Mouse (Mus musculus): Measurements from ENCODE around the gene Vamp8.
A peak's percentile ranks its signal among the peaks of the same experiment; 100 is the strongest.

Vamp8 gene

DNA sequence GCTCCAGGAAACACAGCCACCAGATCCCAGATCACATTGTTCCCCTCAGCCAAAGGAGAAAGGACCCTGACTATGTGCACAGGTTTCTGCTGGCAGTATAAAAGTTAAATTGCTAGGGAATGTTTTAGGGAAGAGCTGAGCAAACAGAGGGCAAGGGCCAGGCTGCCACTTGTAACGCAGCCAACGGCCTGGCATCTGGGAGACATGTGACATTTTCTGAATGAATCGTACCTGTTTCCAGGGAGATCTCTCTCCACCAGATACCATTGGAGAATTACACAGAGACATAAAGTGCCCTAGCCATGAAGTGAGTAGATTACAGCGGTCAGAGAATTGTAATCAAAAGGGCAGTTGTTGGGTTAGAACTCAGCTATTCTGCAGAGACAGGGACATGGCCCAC lies 17.3 kb downstream of the Vamp8 start:
- DNase-seq (ENCODE audit: low spot score in 2 of 2), result no peak

DNA sequence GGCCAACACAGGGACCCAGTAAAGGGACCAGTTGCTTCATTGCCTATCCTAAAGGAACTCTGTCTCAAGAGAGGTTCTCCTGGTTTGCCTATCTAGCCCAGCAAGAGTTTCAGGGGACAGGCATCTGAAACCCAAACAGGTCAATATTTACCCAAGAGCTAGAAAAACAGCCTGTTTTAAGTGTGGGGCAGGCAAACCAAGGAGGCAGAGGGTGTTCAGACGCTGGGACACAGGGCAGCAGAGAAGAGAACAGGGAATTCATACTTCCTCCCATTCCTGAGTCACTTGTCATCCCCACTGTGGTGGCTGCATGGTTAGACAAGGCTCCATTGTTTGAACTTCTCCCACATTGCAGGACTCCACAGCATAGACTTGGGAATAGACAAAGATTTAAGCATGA lies 18.9 kb downstream of the Vamp8 start:
- no peak for DNase-seq (ENCODE audit: low spot score in 2 of 2)

DNA sequence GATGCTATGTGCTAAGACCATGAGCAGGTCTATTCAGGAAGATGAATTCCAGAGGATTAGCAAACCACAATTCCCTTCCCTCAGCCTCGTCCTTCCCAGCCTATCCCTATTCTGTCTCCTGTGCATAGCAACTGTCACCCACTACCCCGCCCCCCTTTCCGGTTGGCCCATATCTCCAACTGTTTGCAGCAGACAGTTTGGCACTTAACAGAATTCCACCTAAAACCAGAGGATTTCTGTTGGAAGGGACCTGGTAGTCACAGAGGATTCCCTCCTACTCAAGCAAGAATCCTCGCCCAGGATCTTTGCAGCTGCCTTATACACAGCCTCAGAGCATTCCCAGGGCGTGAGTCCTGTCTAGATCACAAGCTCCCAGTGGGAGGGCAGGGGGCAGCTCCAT lies 19.4 kb downstream of the Vamp8 start:
- DNase-seq (ENCODE audit: low spot score in 2 of 2), result no peak

DNA sequence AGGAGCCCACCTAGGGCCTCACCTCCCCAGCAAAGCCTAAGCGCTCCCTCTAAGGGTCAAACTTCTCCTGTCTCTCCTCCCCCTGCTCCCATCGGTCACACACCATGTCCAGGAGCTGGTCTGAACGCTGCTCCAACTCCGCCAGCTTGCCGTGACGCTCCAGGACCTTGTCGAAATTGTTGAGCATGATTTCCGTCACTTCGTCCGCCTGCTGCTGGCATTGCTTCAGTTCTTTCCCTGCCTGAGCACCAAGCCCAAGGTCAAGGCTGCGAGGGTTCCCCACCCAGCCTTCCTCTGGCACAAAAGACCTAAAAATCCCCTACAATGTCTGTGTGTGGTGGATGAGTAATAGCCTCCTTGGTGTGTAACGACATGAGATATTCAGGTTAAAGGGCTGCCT lies 20.4 kb downstream of the Vamp8 start:
- no peak for DNase-seq (ENCODE audit: low spot score in 2 of 2)

DNA sequence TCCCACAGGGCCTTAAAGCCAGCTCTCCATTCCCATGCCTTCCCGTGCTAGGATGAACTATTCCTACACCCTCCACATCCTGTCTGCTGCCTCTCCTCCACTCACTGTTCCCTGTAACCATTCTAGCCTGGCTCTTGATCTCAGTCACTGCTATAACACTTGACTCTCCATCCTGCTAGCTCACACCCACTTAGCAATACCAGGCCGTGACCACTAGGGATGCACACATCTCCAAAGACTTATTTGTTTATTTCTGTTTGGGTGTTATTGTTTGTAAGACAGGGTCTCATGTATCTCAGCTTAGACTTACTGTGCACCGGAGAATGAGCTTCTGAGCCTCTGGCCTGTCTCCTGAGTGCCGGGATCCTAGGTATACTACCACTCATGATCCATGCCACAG lies 20.9 kb downstream of the Vamp8 start:
- no peak for DNase-seq (ENCODE audit: low spot score in 2 of 2)

DNA sequence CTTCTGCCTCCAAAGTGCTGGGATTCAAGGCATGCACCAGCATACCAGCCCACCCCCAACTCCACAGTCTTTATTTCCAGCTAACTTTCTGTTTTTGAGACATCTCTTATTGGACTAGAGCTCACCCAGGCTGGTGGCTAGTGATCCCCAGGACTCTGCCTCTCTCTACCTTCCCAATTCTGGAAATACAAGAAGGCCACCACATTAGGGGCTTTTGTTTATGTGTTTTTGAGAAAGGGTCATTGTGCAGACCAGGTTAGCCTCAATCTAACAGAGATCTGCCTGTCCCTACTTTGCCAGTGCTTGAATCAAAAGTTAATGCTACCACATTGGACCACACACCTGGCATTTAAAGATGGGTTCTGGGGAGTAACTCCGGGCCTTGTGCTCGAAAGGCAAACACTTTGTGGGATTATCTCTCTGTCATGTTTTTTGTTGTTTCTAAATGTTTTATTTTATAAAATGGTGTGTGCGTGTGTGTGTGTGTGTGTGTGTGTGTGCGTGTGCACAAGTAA lies 23.0 kb downstream of the Vamp8 start:
- no peak for DNase-seq (ENCODE audit: low spot score in 2 of 2)

DNA sequence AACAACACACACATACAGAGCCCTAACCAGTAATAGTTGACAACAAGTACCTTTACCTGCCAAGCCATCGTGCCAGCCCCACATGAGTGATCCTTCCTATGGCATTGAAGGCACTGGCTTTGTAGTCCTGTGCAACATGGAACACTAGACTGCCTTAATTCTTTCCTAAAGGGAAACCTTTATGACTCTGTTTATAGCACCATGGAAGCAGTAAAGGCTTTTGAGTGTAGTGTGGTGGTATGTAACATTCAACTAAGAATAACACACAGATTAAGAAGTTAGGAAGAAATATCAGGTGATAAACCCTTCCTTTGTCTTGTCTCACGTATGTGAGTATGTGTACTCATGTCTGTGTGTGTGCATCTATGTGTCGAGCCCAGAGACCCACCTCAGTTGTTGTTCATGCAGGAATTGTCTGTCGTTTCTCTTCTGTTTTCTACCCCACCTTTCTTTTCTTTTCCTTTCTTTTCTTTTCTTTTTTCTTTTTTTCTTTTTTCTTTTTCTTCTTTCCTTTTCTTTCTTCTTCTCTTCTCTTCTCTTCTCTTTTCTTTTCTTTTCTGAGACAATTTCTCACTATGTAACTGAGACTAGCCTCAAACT lies 23.6 kb downstream of the Vamp8 start, which contains the start of gene Rnf181:
Gene Rnf181, minus strand, starts transcription at position 113 of the 600 bp plus-strand sequence.
- no peak for DNase-seq (ENCODE audit: low spot score in 2 of 2)

DNA sequence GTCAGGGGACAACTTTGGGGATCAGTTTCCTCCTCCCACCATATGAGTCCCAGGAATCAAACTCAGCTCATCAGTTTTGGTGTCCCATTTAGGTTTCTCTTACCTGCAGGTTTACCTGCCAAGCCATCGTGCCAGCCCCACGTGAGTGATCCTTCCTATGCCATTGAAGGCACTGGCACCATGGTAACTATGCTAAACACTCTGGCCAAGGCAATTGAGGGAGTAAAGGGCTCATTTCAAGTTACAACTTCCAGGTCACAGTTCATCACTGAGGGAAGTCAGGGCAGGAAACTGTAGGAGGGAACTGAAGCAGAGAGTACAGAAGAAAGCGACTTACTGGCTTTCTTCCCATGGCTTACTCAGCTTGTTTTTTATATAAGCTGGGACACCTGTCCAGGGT lies 24.2 kb downstream of the Vamp8 start:
- no peak for DNase-seq (ENCODE audit: low spot score in 2 of 2)

DNA sequence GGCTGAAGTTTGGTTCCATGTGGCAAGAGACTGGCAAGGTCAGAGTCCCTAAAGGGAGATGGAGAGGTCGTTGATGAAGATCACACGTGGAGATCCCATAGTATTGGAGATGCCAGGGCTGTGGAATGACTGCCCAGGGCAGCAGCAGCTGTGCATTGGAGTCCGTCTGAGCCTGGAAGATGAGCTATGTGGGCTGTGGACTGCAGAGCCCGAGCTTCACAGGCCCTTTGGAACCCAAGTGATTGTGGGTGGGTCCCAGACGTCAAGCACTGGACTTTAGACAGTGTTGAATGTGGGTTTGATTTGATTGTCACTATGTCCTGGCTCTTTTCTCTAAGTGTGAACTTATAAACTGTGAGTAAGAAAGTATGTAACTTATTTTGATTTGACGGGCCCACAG lies 25.5 kb downstream of the Vamp8 start:
- DNase-seq (ENCODE audit: low spot score in 2 of 2), result no peak

- no peak for DNase-seq (ENCODE audit: low spot score in 2 of 2)
Measured at GRCm38 (mm10) chr6:72364009-72364408, 26.5 kb downstream of the Vamp8 start.

GRCm38 (mm10) chr6:72362132-72363028 lies 28.1 kb downstream of the Vamp8 start:
- peak; percentile 92 to 94 for DNase-seq (ENCODE audit: low spot score in 2 of 2)

GRCm38 (mm10) chr6:72361121-72361551 lies 29.4 kb downstream of the Vamp8 start:
- no peak for DNase-seq (ENCODE audit: low spot score in 2 of 2)

DNA sequence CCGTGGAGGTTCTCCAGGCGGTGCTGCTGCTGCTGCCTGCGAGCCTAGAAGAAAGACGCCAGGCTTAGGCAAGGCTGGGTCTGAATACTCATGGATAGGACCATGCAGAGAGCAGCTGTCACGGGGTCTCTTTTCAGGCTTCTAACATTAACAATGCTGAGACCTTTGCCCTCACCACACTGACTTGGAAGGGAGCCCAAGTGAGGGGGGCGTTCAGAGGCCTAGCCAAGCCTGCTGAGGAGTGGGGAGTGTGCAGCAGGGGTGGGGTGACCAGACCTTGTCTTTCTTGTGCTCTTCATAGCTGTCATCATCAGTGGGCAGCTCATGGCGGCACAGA lies 29.9 kb downstream of the Vamp8 start:
- DNase-seq (ENCODE audit: low spot score in 2 of 2), result no peak

- DNase-seq (ENCODE audit: low spot score in 2 of 2), result no peak
Measured at GRCm38 (mm10) chr6:72359891-72360598, 30.5 kb downstream of the Vamp8 start.

DNA sequence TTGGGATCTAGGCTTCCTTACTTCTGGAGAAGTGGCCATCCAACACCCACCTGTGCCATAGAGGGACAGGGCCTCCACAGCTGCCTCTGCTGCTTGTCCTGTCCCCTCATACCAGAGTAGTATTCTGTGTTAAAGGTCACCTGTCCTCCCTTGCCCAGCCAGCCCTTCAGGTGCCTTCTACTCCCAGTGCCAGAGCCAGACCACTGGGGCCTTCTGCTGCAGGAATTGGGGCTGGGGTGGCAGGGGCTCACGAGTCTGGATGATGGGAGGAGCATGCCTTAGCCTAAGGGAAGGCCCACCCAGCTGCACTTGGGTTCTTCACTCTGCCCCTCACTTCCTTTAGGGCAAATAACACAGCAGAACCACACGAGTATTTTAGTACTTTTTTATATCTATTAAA lies 31.2 kb downstream of the Vamp8 start:
- no peak for DNase-seq (ENCODE audit: low spot score in 2 of 2)

DNA sequence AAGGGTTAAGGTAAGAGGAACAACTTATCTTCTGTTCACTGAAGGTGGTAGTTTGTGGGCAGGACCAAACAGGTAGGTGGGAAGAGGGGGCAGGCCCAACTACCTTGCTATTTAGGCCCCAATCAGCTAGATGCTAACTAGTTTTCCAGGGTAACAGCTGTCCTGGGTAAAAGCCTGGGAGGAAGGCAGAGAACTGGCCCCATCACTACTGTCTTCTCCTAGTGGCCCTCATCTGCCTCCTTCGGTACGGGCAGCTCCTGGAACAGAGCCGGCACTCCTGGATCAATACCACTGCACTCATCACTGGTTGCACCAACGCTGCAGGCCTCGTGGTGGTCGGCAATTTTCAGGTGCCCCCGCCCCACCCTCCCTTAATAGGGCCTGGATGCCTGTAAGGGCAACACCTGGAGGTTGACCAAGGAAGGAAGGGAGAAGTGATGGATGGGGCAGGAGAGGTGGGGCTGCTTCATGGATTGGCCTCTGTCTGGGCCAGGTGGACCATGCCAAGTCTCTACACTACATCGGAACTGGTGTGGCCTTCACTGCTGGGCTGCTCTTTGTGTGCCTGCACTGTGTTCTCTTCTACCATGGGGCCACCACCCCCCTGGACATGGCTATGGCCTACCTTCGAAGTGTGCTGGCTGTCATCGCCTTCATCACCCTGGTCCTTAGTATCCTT lies 32.3 kb downstream of the Vamp8 start:
- DNase-seq (ENCODE audit: low spot score in 2 of 2), result no peak

GRCm38 (mm10) chr6:72357164-72358079 lies 33.1 kb downstream of the Vamp8 start:
- no peak for DNase-seq (ENCODE audit: low spot score in 2 of 2)

DNA sequence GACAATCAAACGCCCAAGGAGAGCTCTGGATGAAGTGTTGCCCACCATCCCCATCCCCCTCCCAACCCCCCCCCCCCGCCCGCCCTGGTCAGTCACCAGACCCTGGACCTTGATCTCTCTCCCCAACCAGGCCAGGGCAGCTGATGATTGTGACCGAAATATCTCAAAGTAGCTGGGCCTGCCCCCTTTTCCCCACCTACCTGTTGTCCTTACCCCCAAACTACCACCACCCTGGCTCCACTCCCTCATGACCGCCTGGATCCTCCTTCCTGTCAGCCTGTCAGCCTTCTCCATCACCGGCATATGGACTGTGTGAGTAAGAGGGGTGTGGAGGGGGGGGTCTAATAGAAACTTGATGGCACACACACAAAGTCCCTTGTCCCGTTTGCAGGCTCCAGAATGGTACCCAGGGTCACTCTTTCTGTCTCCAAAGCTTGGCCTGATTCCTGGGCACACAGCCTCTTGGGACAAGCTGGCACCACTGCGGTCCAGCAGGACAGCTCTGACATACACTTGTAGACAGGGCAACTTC lies 34.4 kb downstream of the Vamp8 start:
- DNase-seq (ENCODE audit: low spot score in 2 of 2), result no peak

DNA sequence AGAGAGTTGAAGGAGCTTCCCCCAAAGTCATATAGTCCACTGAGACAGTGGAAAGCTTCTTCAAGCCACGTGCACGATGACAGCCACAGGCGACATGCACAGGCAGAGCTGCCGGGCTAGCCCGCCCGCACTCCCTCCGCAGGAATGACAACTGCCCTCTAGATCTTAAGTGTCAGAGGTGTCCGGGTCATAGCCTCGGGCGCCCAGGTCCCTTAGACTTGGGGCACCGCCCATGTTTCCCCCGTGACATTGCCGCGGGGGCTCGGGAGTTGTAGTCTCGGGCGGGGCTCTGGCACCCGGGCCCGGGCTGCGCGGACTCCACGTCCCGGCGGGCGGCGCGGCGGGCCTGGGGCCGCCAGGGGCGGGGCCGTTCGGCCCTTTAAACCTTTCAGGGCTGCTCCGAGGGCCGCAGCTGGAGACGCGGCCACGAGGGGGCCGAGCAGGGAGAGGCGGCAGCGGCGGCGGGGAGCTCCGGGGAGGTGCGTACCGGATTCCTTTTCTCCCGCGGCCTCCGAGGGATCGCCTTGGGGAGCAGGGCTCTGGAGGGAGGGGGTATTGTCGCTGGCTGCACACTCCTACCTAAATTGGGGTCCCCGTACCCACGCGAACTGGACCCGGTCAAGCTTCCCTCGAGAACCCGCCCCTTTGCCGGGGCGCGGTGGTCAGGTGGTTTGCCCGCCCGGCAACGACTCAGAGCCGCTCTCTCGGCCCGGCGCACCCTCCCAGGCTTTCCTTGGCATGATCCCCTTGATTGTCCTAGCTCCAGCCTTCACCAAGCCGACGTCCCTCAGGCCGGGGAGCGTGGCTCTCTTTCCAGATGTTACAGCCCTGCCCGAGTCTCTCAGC lies 35.2 kb downstream of the Vamp8 start, which contains the start of gene Tmem150a:
Gene Tmem150a, plus strand, starts transcription at position 382 of the 846 bp plus-strand sequence.
- peak; percentile 17 to 35 for DNase-seq (ENCODE audit: low spot score in 2 of 2)

GRCm38 (mm10) chr6:72354025-72354424 lies 36.5 kb downstream of the Vamp8 start:
- no peak for DNase-seq (ENCODE audit: low spot score in 2 of 2)

All from thymus, postnatal 10 days (tissue).